Mouse (Mus musculus) spleen, postnatal 4 days (tissue): ENCODE data around the gene B230217C12Rik.
A peak's percentile ranks its signal among the peaks of the same experiment; 100 is the strongest.

Experiments
- DNase-seq, 2 experiments: peaks; one replicate each; pipeline ENCODE4 v3.0.0; 2022; ENCODE audit warnings: low spot score in 2 of 2

Gene B230217C12Rik

GRCm38 (mm10) chr11:97809235-97810121, 31.1 kb upstream of the B230217C12Rik start:
- DNase-seq, result peak in 1 of 2 experiments; percentile 51

DNA sequence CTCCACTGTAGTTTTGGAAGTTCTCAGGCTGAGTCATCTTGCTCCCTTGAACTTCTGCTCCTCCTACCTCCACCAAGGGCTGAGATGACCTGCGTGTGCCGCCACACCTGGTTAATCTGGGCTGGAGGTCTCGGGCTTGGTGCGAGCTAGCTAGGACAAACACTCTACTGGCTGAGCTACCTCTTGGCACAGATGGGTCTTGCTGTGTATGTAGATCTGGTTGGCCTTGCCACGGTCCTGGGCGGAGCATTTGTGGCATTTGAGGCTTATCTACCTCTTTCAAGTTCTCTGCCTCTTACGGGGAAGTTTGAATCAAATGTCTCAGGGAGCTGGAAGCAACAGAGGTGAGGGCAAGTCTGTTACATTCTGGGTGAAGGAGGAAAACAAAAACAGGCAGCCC, 30.2 kb upstream of the B230217C12Rik start:
- no peak for DNase-seq

DNA sequence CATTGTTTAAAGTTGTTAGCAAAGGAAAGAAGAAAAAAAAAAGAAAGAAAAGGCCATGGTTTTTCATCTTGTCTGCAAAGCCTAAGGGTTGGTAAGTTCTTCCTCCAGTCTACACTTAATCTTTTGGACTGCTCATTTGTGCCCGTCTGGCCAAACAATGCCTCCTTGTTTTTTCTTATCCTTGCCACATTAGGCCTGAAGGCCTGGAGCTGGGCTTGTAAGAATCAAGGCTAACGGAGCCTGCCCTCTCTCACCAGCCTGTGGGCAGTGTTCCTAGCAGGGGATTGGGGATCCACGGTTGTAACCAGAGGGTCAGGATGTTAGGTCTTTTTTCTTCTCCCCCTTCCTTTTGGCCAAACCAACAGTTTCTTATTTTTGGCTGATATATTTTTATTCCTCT, 29.6 kb upstream of the B230217C12Rik start:
- no peak for DNase-seq

DNA sequence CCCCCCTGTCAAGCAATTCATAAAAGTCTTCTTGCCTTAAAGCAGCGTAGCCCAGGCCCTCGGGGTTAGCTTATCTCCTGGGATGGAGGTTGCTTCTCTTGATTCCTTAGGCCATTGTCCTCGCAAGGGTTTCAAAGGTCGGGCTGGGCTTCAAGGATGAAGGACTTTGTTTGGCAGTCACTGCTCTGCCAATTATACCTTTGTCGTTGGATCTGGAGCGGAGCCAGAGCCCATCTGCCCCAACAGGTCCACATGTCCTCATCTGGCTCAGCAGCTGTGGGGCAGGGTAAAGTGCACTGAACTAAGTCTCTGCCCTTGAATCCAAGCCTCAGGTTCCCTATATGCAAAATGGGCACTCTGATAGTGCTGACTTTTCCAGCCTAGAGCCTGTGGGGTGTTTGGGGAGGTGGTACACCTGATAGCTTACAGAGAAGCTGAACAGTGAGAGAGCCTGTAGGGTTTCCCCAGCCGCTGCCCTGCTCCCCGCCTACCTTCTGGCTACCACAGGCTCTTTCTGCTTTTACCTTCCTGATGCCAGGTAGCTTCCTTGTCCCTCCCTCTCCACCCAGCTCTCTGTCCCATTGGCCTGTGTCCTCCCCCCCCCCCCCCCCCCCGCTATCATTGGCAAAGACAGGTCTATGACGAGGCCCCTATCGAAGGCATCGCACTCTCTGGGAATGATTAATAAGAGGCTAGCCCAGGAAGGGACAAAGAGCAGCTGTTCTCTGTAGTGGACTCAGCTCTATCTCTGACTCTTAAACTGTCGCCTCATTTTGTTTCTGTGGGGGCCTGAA, 28.8 kb upstream of the B230217C12Rik start:
- no peak for DNase-seq

- no peak for DNase-seq
These were observed 28.1 kb upstream of the B230217C12Rik start for GRCm38 (mm10) chr11:97812491-97812921.

DNA sequence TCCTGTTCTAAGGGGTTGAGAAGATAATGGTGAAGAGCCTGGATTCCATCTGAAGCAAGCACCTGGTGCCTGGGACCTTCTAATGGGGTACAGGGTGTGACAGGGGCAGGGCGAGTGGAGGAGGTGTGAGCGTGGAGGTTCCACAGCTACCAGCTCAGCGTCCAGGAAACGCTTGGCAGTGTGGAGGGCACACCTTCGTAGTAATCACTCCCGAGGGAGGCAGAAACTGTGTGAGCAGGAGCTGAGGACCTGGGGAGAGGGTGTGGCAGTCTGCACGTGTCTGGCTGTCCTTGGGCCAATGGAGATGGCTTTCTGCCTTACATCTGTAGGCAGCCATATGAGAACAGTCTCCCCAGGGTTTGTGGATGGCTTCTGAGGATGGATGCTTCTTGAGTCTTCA, 27.5 kb upstream of the B230217C12Rik start:
- DNase-seq, result no peak

DNA sequence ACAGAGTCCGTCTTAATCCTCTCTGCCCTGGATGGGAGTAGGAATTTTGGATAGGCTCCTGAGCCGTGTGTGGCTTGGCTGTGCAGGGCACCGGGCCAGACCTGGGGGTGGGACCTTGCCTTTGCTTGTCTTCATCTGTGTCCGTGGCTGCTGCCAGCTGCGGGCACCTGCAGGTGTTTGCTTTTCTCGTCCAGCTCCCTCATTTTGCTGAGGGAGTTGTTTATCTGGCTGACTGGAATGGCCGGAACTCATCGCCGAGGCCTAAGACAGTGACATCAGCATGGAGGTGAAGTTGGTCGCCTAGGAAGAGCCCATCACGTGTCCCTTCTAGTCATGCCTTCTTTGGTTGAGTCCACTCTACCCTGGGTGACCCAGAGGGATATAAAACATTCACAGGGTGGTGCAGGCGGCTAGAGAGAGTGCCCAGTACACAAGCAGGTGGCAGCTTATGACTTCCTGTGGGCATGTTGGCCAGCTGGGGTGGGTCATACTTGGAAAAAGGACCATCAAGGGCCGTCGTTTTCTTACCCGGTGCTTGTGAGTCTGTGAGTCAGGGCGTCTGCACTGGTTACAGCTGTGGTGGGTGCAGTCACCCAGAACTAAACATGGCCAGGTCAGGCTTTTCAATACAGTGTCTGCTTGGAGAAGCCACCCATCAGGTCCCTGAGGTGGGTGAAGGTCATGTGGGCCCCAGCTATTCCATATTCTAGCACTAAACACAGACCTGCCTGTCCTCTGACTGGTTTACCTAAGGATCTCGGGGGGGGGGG, 26.6 kb upstream of the B230217C12Rik start:
- no peak for DNase-seq

DNA sequence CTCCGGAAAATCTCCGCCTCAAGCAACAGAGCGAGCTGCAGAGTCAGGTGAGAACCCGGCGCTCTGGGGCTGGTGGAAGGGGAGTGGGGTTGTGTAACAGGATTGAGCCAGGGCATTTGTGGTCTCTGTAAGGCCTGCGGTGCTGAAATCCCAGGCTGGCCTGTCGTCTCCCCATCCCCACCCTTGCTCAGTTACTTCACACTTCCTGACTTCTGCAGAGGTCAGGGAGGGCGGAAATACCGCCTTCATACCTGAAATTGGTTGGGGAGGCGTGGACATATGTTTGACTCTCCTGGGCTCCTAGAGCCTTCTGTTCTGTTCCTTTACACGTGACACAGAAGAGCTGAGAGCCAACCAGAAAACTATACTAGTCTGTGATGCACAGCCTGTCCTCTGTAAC, 24.8 kb upstream of the B230217C12Rik start:
- no peak for DNase-seq

DNA sequence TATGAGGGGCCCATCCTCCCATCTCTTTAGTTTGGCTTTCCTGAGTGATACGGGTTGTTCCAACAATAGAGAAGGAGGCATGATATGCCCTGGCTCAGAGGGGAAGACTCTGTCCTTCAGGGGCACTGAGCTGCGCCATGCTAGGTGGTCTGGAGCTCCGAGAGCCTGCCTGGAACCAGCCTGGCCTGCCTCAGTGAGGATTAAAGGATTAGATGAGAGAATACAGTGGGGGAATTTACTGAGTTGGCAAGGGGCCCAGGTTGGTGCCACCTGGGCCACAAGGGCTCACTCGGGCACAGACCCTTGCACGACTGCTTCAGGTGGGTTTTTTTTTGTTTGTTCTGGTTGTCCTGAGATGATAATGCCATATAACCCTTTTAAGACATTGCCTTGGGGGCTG, 24.4 kb upstream of the B230217C12Rik start:
- no peak for DNase-seq

DNA sequence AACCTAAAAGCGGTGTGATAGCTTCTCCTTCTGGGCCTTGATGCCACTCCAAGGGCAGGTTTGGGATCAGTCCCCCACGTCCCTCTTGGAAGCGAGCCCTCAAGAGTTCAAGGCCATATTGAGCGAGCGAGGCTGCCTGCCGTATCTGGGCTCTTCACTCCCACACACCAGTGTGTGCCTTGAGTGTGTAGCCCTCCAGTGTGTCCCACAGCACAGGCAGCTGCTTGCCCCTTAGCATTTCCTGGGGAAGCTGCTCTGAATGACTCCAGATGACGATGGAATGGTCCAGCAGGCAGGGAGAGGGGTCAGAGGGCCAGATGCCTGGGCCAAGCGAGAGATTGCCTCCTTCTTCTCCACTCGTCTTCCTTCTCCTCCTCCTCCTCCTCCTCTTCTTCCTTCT, 23.7 kb upstream of the B230217C12Rik start:
- no peak for DNase-seq

GRCm38 (mm10) chr11:97817379-97817778, 23.2 kb upstream of the B230217C12Rik start:
- DNase-seq, result no peak

GRCm38 (mm10) chr11:97818003-97818402, 22.6 kb upstream of the B230217C12Rik start:
- DNase-seq, result no peak

DNA sequence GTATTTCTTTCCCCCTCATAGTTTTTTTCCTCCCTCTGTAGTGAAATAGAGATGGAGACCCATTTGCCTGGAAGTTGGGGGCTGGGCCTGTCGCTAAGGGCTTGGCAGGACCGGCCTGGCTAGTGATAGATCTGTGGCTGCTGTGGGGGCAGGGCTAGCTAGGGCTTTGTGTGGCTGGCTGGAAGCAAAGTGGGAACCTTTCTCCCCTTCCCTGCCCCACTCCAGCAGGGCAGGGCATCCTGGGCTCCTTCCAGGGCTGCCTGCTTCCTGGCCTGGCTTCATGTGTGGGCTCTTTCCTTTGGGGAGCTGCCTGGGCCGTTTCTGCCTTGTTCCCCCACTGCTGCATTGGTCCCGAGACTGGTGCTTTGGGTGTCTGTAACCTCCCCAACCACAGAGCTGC, 22.0 kb upstream of the B230217C12Rik start:
- DNase-seq, result no peak

GRCm38 (mm10) chr11:97819102-97819501, 21.5 kb upstream of the B230217C12Rik start:
- no peak for DNase-seq

GRCm38 (mm10) chr11:97819923-97820322, 20.7 kb upstream of the B230217C12Rik start:
- no peak for DNase-seq

GRCm38 (mm10) chr11:97820840-97821239, 19.7 kb upstream of the B230217C12Rik start:
- no peak for DNase-seq

- DNase-seq, result no peak
These were observed 19.0 kb upstream of the B230217C12Rik start for GRCm38 (mm10) chr11:97821401-97822064.

DNA sequence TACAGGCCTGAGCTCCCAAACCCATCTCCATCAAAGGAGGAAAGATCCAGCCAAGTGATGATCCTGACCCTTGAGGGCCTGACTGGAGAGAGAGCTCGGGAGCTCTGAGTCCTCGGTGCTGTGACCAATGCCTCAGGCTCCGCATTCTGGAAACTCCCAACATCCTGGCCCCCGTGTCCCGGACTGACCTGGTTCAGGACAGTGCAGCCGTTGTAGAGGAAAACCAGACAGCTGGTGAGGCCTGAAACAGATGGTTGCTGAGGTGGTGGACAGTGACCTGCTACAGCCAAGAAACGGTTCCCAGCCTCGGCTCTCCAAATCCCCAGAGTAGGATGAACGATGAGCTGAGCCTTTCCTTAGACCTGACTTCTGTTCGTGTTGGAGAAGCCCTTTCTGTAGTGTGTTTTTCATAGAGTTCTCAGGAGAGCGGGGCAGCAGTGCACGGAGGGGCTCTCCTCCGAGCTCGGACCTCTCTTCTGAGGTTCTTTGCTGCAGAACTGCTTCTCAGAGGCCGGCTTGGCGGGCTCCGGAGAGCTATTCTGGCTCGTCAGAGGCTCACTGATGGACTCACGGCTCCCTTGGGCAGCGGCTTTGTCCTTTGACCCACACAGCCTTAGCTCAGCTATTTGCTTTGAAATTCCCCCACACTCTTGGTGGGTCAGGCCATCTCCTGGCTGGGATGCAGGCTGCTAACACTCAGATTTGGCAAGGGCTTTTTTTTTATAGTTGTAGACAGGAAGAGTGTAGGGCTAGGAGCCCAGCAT, 17.6 kb upstream of the B230217C12Rik start:
- no peak for DNase-seq

- DNase-seq, result no peak
These were observed 16.4 kb upstream of the B230217C12Rik start for GRCm38 (mm10) chr11:97824168-97824567.

GRCm38 (mm10) chr11:97824895-97825294, 15.7 kb upstream of the B230217C12Rik start:
- DNase-seq, result no peak

- DNase-seq, result peak in 1 of 2 experiments; percentile 43
These were observed 15.3 kb upstream of the B230217C12Rik start for GRCm38 (mm10) chr11:97825295-97825694.
